Mouse (Mus musculus) liver, adult 2 months (tissue): ENCODE measurements around the gene Slc24a5.

Experiments used
- CTCF ChIP-seq: fragments of 200-500 bp; IDR thresholded peaks from 2 replicates; pipeline ENCODE4 v1.5.1; 2011; ENCODE audit warnings: low read depth, low read length, control low read depth
- POLR2A ChIP-seq: fragments of 200-500 bp; IDR thresholded peaks from 2 replicates; pipeline ENCODE4 v1.6.1; 2011; ENCODE audit warnings: low read length, control low read depth; ENCODE audit not compliant: insufficient read depth; ENCODE audit errors: extremely low read depth

DNA sequence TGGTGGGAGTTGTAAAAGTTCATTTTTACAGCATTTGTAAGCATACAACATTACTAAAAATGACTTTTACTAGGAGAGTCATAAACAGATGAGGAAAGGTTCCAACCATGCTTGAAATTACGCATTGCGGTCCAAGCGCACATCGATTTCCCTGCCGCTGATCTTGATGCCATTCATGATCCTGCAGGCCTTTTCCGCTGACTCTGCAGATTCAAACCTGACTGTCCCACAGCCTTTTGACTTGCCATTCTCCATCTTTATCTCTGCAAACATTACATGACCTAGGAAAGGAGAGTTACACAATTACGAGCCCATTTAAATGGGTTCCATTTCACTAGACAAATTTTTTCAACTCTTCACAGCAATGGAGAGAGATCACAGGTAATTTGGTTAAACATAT lies 20.8 kb downstream of the Slc24a5 start:
- TF ChIP-seq CTCF (no peak), POLR2A (no peak)
